Mouse (Mus musculus) thymus, adult 2 months (tissue): ENCODE results near the gene Endog.

Experiments
- CTCF ChIP-seq: fragments of 200-500 bp; IDR thresholded peaks from 2 replicates; pipeline ENCODE4 v1.5.1; 2012; ENCODE audit warnings: mild to moderate bottlenecking, control low read depth, low read length, moderate library complexity, borderline replicate concordance; ENCODE audit not compliant: control insufficient read depth, poor library complexity, insufficient read depth; ENCODE audit errors: extremely low read depth
- POLR2A ChIP-seq: fragments of 200-500 bp; IDR thresholded peaks from 2 replicates; pipeline ENCODE4 v1.6.1; 2012; ENCODE audit warnings: mild to moderate bottlenecking, low read length, control low read depth, moderate library complexity; ENCODE audit not compliant: control insufficient read depth, poor library complexity, insufficient read depth; ENCODE audit errors: extremely low read depth

- TF ChIP-seq CTCF (no peak), POLR2A (no peak)
These were observed 36.2 kb upstream of the Endog start for GRCm38 (mm10) chr2:30134928-30135620.
